Mouse (Mus musculus): Measurements from ENCODE around the gene Olfr816. TPM values are rescaled to one million over a fixed set of nuclear protein-coding genes. Genes with fewer than 3 reads are reported as not detected.
"Not testable (repeated sequence)": the region's sequence is repeated elsewhere in the genome, so short reads cannot be mapped to it uniquely, and the experiment has no call there.

The Olfr816 gene
- polyA plus RNA-seq (2012; fragmentation: generic; extraction: Trizol) = not detected

DNA sequence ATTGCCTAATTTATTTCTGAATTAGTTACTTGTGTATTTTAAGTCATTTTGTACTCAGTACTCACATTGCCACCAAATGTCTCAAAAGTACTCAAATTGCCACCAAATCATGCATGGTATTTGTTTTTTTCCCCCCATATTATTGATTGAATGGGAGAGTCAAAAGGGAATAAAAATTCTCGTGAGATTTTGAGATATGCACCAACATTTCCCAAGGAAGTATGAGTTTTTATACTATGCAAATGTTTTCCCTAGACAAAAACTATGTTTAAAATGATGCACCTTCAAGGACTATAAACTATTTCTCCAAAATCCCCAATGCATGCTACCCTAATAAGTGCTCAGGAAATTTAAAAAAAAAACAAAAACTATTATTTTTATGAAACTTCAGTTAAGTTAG, at the start of gene Olfr816:
Olfr816 (minus strand) TSS at position 101 of the 400 bp plus-strand sequence.
- TF ChIP-seq MYOD1 (IDR thresholded peaks at IDR 0.05; ENCODE audit: control insufficient read depth in 1 of 3, insufficient read length in 2 of 3, low read depth in 2 of 3) (no peak), MYOG (IDR thresholded peaks at IDR 0.05; ENCODE audit: control insufficient read depth in 1 of 3, insufficient read depth in 1 of 3, insufficient read length in 2 of 3, low read depth in 2 of 3) (no peak), CEBPB (IDR thresholded peaks at IDR 0.05; ENCODE audit: insufficient read depth, poor library complexity, severe bottlenecking) (no peak), USF1 (IDR thresholded peaks at IDR 0.05; ENCODE audit: low read depth) (no peak), POLR2AphosphoS2 (IDR thresholded peaks at IDR 0.05; ENCODE audit: insufficient read length, low read depth) (no peak), E2F4 (IDR thresholded peaks at IDR 0.05; ENCODE audit: insufficient read depth) (no peak), TCF3 (IDR thresholded peaks at IDR 0.05; ENCODE audit: insufficient read length, low read depth) (no peak), SRF (IDR thresholded peaks at IDR 0.05; ENCODE audit: control insufficient read depth, insufficient read length, low read depth) (no peak), POLR2A (IDR thresholded peaks at IDR 0.05; ENCODE audit: insufficient read length, low read depth) (no peak), MAX (IDR thresholded peaks at IDR 0.05; ENCODE audit: low read depth) (no peak), REST (IDR thresholded peaks at IDR 0.05; ENCODE audit: insufficient read depth, insufficient read length) (no peak), TCF12 (IDR thresholded peaks at IDR 0.05; ENCODE audit: insufficient read depth, poor library complexity, severe bottlenecking) (no peak)
- Histone ChIP-seq H3K27me3 (ENCODE audit: control insufficient read depth, insufficient read depth, insufficient read length) (no peaks in the 10 kb centered on the region), H3ac (ENCODE audit: control insufficient read depth, insufficient read length) (no peak within 1 kb of the TSS), H3K4me3 (no peak within 1 kb of the TSS), H3K4me2 (ENCODE audit: low read depth) (no peak within 1 kb of the TSS), H3K36me3 (ENCODE audit: control insufficient read depth, insufficient read depth) (no peaks in the 10 kb centered on the region), H3K79me2 (ENCODE audit: control insufficient read depth, insufficient read depth) (no peaks in the 10 kb centered on the region)

- Histone ChIP-seq H3ac (ENCODE audit: control insufficient read depth, insufficient read length) (no peak within 1 kb of the TSS), H3K79me2 (ENCODE audit: control insufficient read depth, insufficient read depth) (no peaks in the 10 kb centered on the region)
- no peak for TF ChIP-seq CEBPB (IDR thresholded peaks at IDR 0.05; ENCODE audit: insufficient read depth, poor library complexity, severe bottlenecking)
- TF ChIP-seq MYOD1 (IDR thresholded peaks at IDR 0.05; ENCODE audit: control insufficient read depth in 1 of 3, insufficient read length in 2 of 3, low read depth in 2 of 3) = no peak
- no peak for TF ChIP-seq MYOG (IDR thresholded peaks at IDR 0.05; ENCODE audit: control insufficient read depth in 1 of 3, insufficient read depth in 1 of 3, insufficient read length in 2 of 3, low read depth in 2 of 3)
- no peak for TF ChIP-seq TCF12 (IDR thresholded peaks at IDR 0.05; ENCODE audit: insufficient read depth, poor library complexity, severe bottlenecking)
- TF ChIP-seq REST (IDR thresholded peaks at IDR 0.05; ENCODE audit: insufficient read depth, insufficient read length) = no peak
Observed at GRCm38 (mm10) chr10:129949000-129949399, 33.6 kb upstream of the Olfr816 start, which contains the start of gene Olfr818. Gene Olfr818, minus strand, starts transcription at chr10:129949100.

GRCm38 (mm10) chr10:129905767-129906166, 9.6 kb downstream of the Olfr816 start, which contains the start of gene Olfr815:
Gene Olfr815, minus strand, starts transcription at chr10:129905867.
- not testable (repeated sequence) for H3K36me3 ChIP-seq (ENCODE audit: control insufficient read depth, insufficient read depth); H3ac ChIP-seq (ENCODE audit: control insufficient read depth, insufficient read length); H3K27me3 ChIP-seq (ENCODE audit: control insufficient read depth, insufficient read depth, insufficient read length); H3K79me2 ChIP-seq (ENCODE audit: control insufficient read depth, insufficient read depth); H3K4me2 ChIP-seq (ENCODE audit: low read depth); H3K4me3 ChIP-seq

More at GRCm38 (mm10) chr10:129949000-129949399, 33.6 kb upstream of the Olfr816 start, which contains the start of gene Olfr818:
- Histone ChIP-seq H3K36me3 (ENCODE audit: control insufficient read depth, insufficient read depth) (no peaks in the 10 kb centered on the region), H3K4me2 (ENCODE audit: low read depth) (no peak within 1 kb of the TSS), H3K4me3 (no peak within 1 kb of the TSS), H3K27me3 (ENCODE audit: control insufficient read depth, insufficient read depth, insufficient read length) (no peaks in the 10 kb centered on the region)

DNA sequence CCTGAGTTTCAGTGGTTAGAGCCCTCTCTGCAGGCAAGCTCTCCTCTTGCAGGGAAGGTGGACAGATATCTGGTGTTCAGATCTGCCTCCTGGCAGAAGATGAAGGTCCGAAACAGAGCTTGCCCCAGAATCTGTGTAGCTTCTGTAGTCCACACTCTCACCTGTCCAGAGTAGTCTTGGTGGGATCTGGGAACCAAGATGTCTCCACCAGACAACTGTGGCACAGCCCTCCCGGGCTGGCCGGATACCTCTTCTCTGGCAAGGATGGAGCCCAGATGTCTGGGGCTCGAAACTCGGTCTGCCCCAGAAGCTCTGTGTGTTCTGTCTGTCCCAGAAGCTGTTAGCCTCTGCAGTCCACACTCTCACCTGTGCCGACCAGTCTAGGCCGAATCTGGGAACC, 29.5 kb downstream of the Olfr816 start:
- TF ChIP-seq MYOG (IDR thresholded peaks at IDR 0.05; ENCODE audit: control insufficient read depth in 1 of 3, insufficient read depth in 1 of 3, insufficient read length in 2 of 3, low read depth in 2 of 3) = no peak
- no peaks in the 10 kb centered on the region for H3K79me2 ChIP-seq (ENCODE audit: control insufficient read depth, insufficient read depth)
- H3K27me3 ChIP-seq (ENCODE audit: control insufficient read depth, insufficient read depth, insufficient read length) = no peaks in the 10 kb centered on the region
- no peak overlapping the region for H3K4me2 ChIP-seq (ENCODE audit: low read depth)
- H3ac ChIP-seq (ENCODE audit: control insufficient read depth, insufficient read length) = no peak overlapping the region
- H3K4me3 ChIP-seq = no peak overlapping the region
- no peaks in the 10 kb centered on the region for H3K36me3 ChIP-seq (ENCODE audit: control insufficient read depth, insufficient read depth)

- H3K36me3 ChIP-seq (ENCODE audit: control insufficient read depth, insufficient read depth); H3K27me3 ChIP-seq (ENCODE audit: control insufficient read depth, insufficient read depth, insufficient read length); H3K4me3 ChIP-seq; H3K79me2 ChIP-seq (ENCODE audit: control insufficient read depth, insufficient read depth); H3K4me2 ChIP-seq (ENCODE audit: low read depth); H3ac ChIP-seq (ENCODE audit: control insufficient read depth, insufficient read length): not testable (repeated sequence)
Observed at GRCm38 (mm10) chr10:129885496-129885895, 29.9 kb downstream of the Olfr816 start.

DNA sequence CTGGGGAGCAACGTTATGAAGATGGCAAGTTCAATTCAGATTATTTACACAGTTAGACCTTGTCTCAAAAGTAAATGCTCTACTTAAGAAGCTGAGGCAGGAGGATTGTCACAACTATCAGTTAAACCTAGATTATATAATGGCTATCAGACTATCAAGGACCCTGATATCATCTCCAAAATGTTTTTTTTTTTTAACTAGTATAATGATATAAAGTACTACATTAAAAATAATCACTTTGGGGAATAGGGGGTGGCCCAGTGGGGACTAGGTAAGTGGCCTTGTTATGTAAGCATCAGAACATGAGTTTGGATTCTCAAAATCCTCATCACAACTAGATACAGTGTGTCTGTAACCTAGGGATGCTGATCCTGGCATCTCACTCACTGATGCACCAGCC, 35.6 kb downstream of the Olfr816 start, which contains the start of gene Olfr814:
Olfr814 (minus strand) TSS at position 101 of the 400 bp plus-strand sequence.
- not testable (repeated sequence) for H3K36me3 ChIP-seq (ENCODE audit: control insufficient read depth, insufficient read depth); H3K4me2 ChIP-seq (ENCODE audit: low read depth); H3K27me3 ChIP-seq (ENCODE audit: control insufficient read depth, insufficient read depth, insufficient read length); H3K79me2 ChIP-seq (ENCODE audit: control insufficient read depth, insufficient read depth); H3ac ChIP-seq (ENCODE audit: control insufficient read depth, insufficient read length); H3K4me3 ChIP-seq

Other genes starting within 250 kb of the Olfr816 start
- gene Olfr801, start 241.7 kb downstream of the Olfr816 start, polyA plus RNA-seq (2012; fragmentation: generic; extraction: Trizol) = not detected
- gene Olfr802, start 227.4 kb downstream of the Olfr816 start, polyA plus RNA-seq (2012; fragmentation: generic; extraction: Trizol) = not detected
- not detected for gene Olfr803, start 221.3 kb downstream of the Olfr816 start, polyA plus RNA-seq (2012; fragmentation: generic; extraction: Trizol)
- gene Olfr804, start 212.4 kb downstream of the Olfr816 start, polyA plus RNA-seq (2012; fragmentation: generic; extraction: Trizol) = not detected
- 0.08 TPM for gene Olfr805, start 186.2 kb downstream of the Olfr816 start, polyA plus RNA-seq (2012; fragmentation: generic; extraction: Trizol)
- not detected for gene Olfr806, start 173.7 kb downstream of the Olfr816 start, polyA plus RNA-seq (2012; fragmentation: generic; extraction: Trizol)
- gene Olfr807, start 157.8 kb downstream of the Olfr816 start, polyA plus RNA-seq (2012; fragmentation: generic; extraction: Trizol) = not detected
- gene Olfr808, start 150.1 kb downstream of the Olfr816 start, polyA plus RNA-seq (2012; fragmentation: generic; extraction: Trizol) = not detected
- not detected for gene Olfr809, start 141.0 kb downstream of the Olfr816 start, polyA plus RNA-seq (2012; fragmentation: generic; extraction: Trizol)
- gene Olfr810, start 120.7 kb downstream of the Olfr816 start, polyA plus RNA-seq (2012; fragmentation: generic; extraction: Trizol) = 0.04 TPM
- gene Olfr811, start 111.2 kb downstream of the Olfr816 start, polyA plus RNA-seq (2012; fragmentation: generic; extraction: Trizol) = not detected
- not detected for gene Olfr812, start 69.5 kb downstream of the Olfr816 start, polyA plus RNA-seq (2012; fragmentation: generic; extraction: Trizol)
- gene Olfr813, start 60.2 kb downstream of the Olfr816 start, polyA plus RNA-seq (2012; fragmentation: generic; extraction: Trizol) = not detected
- gene Olfr814, start 35.7 kb downstream of the Olfr816 start, polyA plus RNA-seq (2012; fragmentation: generic; extraction: Trizol) = not detected
- gene Olfr815, start 9.7 kb downstream of the Olfr816 start, polyA plus RNA-seq (2012; fragmentation: generic; extraction: Trizol) = not detected
- gene Olfr818, start 33.5 kb upstream of the Olfr816 start, polyA plus RNA-seq (2012; fragmentation: generic; extraction: Trizol) = not detected
- gene Olfr819, start 51.7 kb upstream of the Olfr816 start, polyA plus RNA-seq (2012; fragmentation: generic; extraction: Trizol) = not detected
- gene Olfr247, start 60.5 kb upstream of the Olfr816 start, polyA plus RNA-seq (2012; fragmentation: generic; extraction: Trizol) = not detected
- gene Gm10310, start 69.5 kb upstream of the Olfr816 start, polyA plus RNA-seq (2012; fragmentation: generic; extraction: Trizol) = not detected
- gene Olfr820, start 97.0 kb upstream of the Olfr816 start, polyA plus RNA-seq (2012; fragmentation: generic; extraction: Trizol) = not detected
- not detected for gene Olfr821, start 114.8 kb upstream of the Olfr816 start, polyA plus RNA-seq (2012; fragmentation: generic; extraction: Trizol)
- gene Olfr822, start 155.6 kb upstream of the Olfr816 start, polyA plus RNA-seq (2012; fragmentation: generic; extraction: Trizol) = not detected
- gene Olfr823, start 199.8 kb upstream of the Olfr816 start, polyA plus RNA-seq (2012; fragmentation: generic; extraction: Trizol) = not detected
- not detected for gene Olfr824, start 214.4 kb upstream of the Olfr816 start, polyA plus RNA-seq (2012; fragmentation: generic; extraction: Trizol)

Measured in myocyte (in vitro differentiated cells).